Mouse (Mus musculus): Measurements from ENCODE around the gene Fgfr2.
A peak's percentile ranks its signal among the peaks of the same experiment; 100 is the strongest.

DNA sequence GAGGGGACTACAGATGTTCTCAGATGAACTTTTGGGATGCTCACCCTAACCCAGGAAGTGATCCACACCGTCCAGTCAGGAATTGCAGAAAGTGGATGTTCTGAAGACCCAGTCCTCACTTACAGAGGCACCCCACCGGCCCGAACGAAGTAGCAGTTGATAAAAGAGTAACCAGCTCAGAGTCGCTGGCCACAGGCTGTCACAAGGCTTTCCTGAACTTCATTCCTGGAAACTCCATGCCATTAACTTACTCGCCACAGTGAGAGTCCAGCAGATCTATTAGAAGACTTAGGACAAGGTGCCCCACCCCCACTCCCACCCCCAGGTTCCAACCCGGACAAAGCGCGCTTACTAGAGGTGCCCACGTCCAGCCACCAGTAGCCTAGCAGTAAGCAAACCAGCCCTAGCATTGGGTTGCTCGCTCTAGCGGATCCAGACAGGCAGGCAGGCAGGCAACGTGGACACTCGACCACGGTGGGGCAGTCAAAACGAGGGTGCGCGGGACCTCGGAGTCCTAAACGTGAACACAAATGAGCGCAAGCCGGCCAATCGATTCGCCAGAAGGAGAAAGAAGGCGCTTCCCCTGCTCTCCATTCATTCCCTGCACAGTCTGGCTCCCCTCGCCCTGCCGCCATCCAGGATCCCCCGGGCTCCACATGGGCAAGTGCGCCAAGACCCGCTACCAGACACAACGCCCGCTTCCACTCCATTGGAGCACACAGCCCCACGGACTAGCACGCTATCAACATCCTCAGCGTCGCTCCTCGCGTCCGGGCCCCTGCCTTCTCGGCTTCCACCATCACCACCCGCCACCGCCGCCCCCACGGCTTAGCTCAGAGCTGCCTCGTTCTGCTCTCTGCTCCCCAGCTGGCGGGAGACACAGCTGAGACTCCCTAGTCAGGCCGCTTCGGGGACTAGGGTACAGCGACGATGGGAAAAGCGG, 807.7 kb downstream of the Fgfr2 start:
- TF ChIP-seq CTCF (IDR thresholded peaks at IDR 0.05; ENCODE audit: extremely low read depth, insufficient read length, insufficient replicate concordance, low read depth, low read length) (peak; percentile 27; the same call in 1 of the 2 replicates), POLR2A (IDR thresholded peaks at IDR 0.05; ENCODE audit: low read depth, low read length) (no peak)

Measured in small intestine, adult 2 months (tissue).